Mouse (Mus musculus) bone marrow, adult 2 months (tissue): ENCODE results near the gene Rpl13a.

Experiments used
- CTCF ChIP-seq: fragments of 200-500 bp; IDR thresholded peaks from 2 replicates; pipeline ENCODE4 v1.5.1; 2011; ENCODE audit warnings: low read length, control low read depth; ENCODE audit not compliant: control insufficient read depth, insufficient read depth
- POLR2A ChIP-seq: fragments of 200-500 bp; IDR thresholded peaks from 2 replicates; pipeline ENCODE4 v1.6.1; 2011; ENCODE audit warnings: low read depth, mild to moderate bottlenecking, control low read depth, low read length, borderline replicate concordance; ENCODE audit not compliant: control insufficient read depth

DNA sequence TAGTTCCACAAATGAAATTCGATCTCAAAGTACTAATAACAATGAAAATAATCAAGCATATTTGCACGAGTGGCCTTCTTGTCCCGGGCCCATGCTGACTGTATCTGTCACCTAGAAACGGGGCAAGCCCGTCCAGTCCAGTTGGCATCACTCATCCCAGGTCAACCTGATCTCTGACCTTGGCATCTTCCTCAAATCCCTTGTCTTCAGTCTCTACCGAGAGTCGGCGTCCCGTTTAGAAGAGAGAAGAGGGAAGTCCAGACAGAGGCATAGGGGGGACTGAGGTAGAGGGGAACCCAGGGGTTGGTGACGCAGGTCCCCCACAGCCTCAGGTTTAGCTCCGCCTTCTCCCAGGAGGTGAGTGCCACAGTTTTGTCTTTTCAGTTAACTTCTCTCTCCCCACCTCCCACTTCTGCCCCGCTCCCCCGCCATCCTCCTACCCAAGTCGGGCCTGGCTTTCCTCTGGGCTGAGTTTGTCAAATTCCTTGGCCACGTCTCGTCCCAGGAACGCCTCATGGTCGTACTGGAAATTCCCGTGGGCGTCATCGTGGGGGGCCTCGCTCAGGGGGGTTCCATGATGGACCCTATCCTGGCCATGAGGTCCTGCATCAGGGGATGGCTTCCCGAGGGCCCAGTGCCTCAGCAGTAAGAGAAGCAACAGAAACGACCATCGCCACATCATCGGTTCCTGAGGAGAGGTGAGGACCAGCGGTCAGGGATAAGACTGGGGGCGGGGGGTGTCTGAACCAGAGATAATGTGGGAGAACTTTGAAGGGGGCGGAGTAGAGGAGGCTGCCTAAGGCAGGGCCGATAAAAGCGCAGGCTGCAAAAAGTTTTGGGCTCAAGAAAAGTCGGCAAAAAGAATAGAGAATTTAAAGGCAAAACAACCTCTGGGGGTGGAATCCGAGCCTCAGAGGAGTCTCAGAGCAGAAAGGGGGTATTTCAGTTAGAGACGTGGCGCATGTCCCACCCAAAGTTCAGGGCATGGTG lies 37.3 kb downstream of the Rpl13a start:
- no peak for TF ChIP-seq CTCF
- no peak for TF ChIP-seq POLR2A
